Mouse (Mus musculus) embryonic fibroblast, embryonic 13.5 days (primary cell): ENCODE measurements around the gene Cfap57.

ENCODE experiments used
- CTCF ChIP-seq: IDR thresholded peaks from 2 replicates; pipeline ENCODE4 v1.5.1; 2011; ENCODE audit warnings: mild to moderate bottlenecking, control low read depth, low read length, moderate library complexity, borderline replicate concordance; ENCODE audit not compliant: insufficient read depth
- POLR2A ChIP-seq: IDR thresholded peaks from 2 replicates; pipeline ENCODE4 v1.6.1; 2011; ENCODE audit warnings: low read depth, mild to moderate bottlenecking, control low read depth, low read length, moderate library complexity

GRCm38 (mm10) chr4:118517497-118518146, 103.0 kb downstream of the Cfap57 start:
- no peak for TF ChIP-seq CTCF
- TF ChIP-seq POLR2A, result no peak
